Mouse (Mus musculus) kidney, adult 11 months (tissue): ENCODE measurements around the gene Aasdh.

Source experiments
- DNase-seq: peaks from one replicate; pipeline ENCODE4 v3.0.0; 2022

Gene Aasdh

GRCm38 (mm10) chr5:76906155-76906499 is 813 bp upstream of the Aasdh start:
- no peak for DNase-seq

GRCm38 (mm10) chr5:76904713-76905404 is 455 bp downstream of the Aasdh start:
- no peak for DNase-seq

GRCm38 (mm10) chr5:76902131-76902530 is 3.2 kb downstream of the Aasdh start:
- DNase-seq: no peak

- DNase-seq: no peak
Observed at GRCm38 (mm10) chr5:76893084-76893483, 12.2 kb downstream of the Aasdh start.

GRCm38 (mm10) chr5:76892608-76893007 is 12.7 kb downstream of the Aasdh start:
- no peak for DNase-seq

- DNase-seq: no peak
Observed at GRCm38 (mm10) chr5:76887011-76887410, 18.3 kb downstream of the Aasdh start.

- DNase-seq: no peak
Observed at GRCm38 (mm10) chr5:76884107-76884506, 21.2 kb downstream of the Aasdh start.

- no peak for DNase-seq
Observed at GRCm38 (mm10) chr5:76876106-76876758, 29.1 kb downstream of the Aasdh start.

- no peak for DNase-seq
Observed at GRCm38 (mm10) chr5:76869553-76869952, 35.8 kb downstream of the Aasdh start.

- peak; percentile 13 for DNase-seq
Observed at GRCm38 (mm10) chr5:76868693-76869286, 36.5 kb downstream of the Aasdh start.

GRCm38 (mm10) chr5:76866819-76867218 is 38.5 kb downstream of the Aasdh start:
- DNase-seq: no peak

GRCm38 (mm10) chr5:76858444-76858843 is 46.9 kb downstream of the Aasdh start:
- DNase-seq: no peak

GRCm38 (mm10) chr5:76857103-76858015 is 48.0 kb downstream of the Aasdh start:
- DNase-seq: no peak

- no peak for DNase-seq
Observed at GRCm38 (mm10) chr5:76855829-76856600, 49.3 kb downstream of the Aasdh start.

- peak; percentile 51 for DNase-seq
Observed at GRCm38 (mm10) chr5:76853549-76853948, 51.8 kb downstream of the Aasdh start.

- DNase-seq: no peak
Observed at GRCm38 (mm10) chr5:76851316-76851715, 54.0 kb downstream of the Aasdh start.

GRCm38 (mm10) chr5:76847106-76847505 is 58.2 kb downstream of the Aasdh start:
- DNase-seq: no peak

GRCm38 (mm10) chr5:76844618-76845186 is 60.6 kb downstream of the Aasdh start:
- DNase-seq: no peak

GRCm38 (mm10) chr5:76843851-76844419 is 61.4 kb downstream of the Aasdh start:
- DNase-seq: no peak

- peak; percentile 35 for DNase-seq
Observed at GRCm38 (mm10) chr5:76843448-76843847, 61.9 kb downstream of the Aasdh start.

GRCm38 (mm10) chr5:76841859-76842258 is 63.5 kb downstream of the Aasdh start:
- DNase-seq: peak; percentile 9

GRCm38 (mm10) chr5:76839786-76840185 is 65.5 kb downstream of the Aasdh start:
- DNase-seq: no peak
